Mouse (Mus musculus) kidney, postnatal 4 days (tissue): ENCODE data around the gene Cflar.
"Not testable (repeated sequence)": the region's sequence is repeated elsewhere in the genome, so short reads cannot be mapped to it uniquely, and the experiment has no call there.

ENCODE experiments used
- DNase-seq, 2 experiments: peaks; one replicate each; pipeline ENCODE4 v3.0.0; 2021; ENCODE audit warnings: mixed read lengths in 2 of 2

Gene Cflar

DNA sequence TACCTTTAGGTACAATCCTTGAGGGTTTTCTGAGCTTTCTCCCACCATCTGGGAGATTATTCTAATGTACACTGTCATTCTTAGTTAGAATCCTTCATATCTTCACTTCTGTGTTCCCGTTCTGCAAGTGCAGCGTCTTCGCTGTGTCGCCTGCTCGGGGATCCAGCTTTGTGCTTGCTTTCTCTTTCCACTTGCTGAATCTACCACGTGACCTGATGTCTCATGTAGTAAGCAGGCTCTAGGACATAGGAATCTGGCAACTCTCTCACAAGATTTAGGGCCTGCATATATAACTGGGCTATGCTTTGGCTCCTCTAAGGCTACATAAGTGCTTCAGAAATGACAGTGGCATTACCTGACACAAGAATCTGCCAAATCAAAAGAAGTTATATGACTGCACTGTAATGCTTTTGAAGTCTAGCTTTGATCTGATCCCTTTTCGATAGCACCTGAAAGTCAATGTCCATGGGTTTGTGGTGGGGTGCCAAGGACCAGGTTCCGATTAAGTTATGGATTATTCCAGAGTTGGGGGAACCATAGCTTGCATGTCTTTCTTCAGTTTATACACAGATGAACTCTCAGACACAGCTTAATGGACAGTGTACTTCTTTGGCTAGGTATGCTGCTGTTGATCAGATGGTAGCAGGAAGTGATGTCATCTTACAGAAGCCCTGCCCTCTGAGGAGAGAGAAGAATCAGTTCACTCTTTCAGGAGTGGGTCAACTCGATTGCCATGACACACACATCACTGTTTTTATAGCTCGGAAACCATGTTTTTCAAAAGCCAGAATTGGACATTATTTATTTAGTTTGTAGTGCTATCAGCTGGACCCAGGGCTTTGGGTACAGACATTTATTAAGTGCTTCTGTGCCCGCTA lies 23.0 kb downstream of the Cflar start:
- DNase-seq: no peak

DNA sequence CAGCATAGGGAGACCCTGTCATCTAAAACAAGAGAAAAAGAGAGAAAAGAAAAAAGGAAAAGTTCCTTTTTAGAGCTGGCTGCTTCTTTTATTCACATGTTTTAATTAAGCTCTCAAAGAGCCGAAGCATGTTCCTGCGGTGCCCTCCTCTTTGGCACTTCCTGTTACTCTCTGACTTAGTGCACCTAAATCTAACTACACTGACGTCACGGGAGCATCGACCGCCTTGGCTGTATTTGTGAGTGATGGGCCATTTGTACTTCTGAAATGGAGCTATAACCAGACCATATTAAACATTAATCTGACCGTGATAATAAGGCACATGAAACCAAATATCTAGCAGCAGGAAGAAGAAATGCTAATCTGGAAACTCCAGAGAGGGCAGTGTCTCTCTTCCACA lies 24.7 kb downstream of the Cflar start:
- no peak for DNase-seq

DNA sequence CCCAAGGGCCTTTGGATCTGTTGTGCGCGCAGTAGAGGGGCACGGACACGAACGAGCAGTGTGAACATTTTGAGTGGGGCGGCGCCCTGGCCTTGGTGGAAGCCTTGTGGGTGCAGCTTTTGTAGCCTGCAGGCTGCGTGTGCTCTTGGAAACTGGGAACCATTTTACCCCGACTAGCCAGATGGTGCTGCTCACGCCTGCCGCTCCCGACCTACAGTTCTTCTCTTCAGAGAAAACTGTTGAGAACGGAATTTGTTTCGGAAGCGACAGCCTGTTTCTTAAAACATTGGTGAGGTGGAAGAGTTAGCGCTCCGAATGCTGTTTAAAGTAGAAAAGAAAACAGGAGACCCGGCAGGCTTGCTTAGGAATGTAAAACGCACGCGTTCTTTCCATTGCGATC lies 25.7 kb downstream of the Cflar start:
- no peak for DNase-seq

DNA sequence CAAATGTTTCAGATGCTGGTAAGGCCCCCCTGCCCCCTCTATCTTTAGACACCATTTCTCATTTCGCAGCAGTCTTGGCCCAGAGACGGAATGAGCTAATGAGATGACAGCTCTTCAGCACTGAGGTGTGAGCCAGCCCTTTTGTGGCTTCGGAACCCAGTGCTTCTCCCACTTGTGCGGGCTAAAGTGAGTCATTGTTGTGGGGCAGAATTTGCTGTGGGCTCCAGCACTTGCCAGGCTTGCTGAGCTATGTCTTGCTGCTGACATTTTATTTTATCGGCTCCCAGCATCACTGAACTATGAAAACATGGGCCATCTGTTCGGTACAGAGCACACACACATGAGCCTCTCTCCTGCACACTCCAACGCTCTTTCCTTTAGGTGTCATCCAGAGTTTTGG lies 28.2 kb downstream of the Cflar start:
- no peak for DNase-seq

DNA sequence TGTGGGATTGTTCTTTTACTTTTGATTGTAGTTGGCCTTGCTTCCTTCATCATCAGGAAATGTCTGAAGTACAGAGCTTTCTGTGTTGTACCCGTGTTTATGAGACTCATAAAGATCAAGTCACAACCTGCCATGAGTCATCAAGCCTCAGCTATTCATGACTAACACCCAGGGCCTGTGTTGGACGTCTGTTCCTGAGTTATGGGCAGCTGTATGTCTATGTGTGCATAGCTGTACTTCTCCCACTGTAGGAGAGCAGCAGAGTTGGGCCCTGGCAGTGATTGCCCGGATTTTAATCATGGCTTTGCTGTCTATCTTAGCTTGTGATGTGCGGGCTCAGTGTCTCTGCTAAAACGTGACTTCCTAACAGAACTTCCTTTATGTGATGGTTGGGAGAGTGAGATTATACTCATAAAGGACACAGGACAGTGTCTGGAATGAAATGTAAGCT lies 31.3 kb downstream of the Cflar start:
- DNase-seq: no peak

DNA sequence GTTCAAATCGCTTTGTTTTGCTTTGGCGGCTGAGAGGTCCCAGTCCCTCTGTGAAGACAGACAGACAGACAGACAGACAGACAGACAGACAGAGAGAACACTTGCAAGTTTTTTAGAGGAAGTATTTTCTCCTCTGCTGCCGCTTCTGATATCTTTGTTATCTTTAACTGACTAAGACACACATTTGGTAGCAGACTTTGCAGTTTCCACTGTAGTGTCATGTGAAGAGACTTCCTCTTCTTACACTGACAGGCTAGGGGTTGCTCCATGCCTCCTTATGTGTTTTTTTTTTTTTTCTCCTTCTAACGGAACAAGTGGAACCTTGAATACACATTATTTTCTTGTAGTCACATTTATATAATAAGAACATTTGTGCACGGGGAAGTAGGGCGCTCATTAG lies 31.9 kb downstream of the Cflar start:
- DNase-seq: no peak

DNA sequence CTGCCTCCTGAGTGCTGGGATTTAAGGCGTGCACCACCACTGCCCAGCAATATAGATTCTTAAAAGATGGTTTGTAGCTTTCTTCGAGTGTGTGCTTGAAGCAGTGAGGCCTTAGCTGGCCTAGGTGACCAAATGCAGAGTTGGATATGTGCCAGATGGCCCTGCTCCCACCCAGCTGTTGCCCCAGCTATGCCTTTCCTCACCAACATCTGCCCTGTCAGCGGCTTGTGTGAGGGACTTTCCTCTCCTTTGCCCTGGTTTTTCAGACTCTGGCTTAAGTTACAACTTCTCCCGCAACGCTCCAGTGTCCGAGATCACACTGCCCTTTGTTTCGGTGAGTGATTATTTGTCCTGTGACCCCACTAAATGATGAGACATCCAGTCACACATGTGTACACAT lies 33.3 kb downstream of the Cflar start:
- DNase-seq: peak; percentile 56 to 73

DNA sequence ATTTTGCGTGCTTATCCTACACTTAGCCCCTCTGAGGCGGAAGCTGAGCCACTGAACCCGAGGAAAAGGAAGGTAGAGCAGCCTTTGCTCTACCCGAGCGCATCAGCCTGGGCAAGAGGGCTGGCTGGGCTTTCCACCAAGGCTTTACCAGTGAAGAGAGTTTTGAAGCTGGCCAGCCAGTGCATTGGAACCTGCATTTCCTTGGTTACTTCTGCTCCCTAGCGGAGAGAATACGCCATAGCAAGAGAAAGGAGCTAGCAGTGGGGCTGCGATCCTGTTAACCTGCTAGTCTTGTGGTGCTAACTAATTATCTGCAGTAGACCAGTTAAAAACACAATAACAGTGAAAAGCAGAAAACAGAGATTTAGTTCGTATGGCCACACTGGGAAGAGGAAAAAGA lies 35.6 kb downstream of the Cflar start:
- peak; percentile 31 to 56 for DNase-seq

DNA sequence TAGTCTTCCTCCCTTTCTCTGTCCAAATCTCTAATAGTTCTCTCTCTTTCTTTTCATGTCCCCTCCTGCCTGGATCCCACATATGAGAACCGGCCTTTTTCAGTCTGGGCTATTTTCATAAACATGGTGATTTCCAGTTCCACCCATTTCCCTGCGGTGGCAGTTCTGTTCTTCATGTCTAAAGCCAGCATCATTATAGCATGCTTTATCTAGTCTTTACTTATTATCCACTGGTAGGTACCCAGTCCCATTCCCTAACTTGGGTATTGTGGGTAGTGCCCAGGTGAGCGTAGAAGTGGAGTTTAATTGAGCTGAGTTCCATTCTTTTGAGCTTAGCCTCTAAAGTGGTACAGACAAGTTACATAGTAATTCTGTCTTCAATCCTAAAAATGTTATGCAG lies 48.1 kb downstream of the Cflar start:
- no peak for DNase-seq

DNA sequence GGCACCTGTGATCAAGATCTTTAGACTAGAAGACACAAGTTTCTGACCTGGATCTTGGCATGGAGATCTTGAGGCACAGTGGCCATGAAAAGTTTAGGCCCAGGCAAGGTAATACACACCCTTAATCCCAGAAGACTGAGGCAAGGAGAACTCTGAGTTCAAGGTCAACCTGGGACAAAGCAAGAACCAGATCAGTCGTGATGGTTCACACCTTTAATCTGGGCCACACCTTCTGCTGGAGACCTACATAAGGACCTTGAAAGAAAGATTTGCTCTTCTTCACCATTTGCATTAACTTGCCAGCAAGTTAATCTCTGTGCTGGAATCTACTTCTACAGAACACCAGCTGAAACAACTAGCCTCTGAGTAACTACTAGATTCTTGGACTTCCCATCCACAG lies 49.3 kb downstream of the Cflar start:
- no peak for DNase-seq

DNA sequence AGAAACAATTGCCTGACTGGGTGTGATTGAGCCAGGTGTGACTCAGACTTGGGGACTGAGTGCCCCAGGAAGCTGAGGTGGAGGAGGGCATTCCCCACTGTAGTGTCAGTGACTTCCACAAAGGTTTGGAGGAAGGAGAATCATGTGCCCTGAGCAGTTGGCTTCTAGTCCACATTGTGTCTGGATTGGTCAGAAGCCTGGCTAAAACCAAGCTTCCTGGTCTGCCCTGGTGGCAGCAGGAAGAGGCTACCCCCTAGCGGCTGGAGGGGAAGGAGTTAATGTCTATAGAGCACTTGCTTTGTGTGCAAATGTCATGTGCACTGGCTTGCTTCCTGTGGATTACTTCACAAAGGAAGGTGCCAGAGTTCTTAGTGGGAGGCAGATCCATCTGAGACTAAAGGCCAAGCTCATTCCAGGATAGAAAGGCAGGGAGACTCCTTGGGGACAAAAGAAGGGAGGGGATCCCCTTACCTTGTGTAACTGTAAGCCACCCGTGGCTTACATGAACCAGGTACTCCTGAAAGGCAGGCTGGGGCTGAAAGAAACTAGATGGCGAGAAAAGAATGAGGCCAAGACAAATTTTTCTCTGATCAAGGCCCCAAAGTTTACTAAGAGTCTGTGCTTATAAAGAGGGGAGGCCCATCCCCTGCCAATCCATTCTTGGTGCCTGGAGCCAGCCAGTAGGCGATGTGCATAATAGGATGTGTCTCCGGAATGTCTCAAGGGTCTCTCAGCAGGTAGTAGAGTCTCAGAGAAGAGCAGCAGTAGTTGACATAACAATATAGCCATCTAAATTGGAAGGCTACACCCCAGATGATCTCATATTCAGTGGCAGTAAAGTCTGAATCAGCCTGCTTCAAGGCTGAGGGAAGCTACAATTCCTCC lies 50.3 kb downstream of the Cflar start:
- peak in 1 of 2 experiments; percentile 36 for DNase-seq

DNA sequence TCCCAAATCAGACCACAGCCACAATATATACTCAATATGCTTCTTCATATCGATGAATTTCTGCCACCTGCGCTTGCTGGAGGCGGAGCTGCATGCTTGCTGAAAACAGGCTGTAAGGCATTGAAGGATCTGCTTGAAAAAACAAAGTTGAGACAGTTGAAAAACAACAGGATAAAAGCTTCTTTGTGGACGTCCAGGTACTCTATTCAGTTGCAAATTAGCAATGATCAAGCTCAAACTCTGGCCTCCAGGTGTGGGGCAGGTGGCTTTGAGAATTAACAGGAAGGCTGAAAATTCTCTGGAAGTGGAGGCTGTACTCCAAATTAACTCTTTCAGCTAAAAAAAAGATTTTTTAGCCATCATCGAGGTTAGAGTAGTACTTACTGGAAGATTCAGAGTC lies 51.3 kb downstream of the Cflar start:
- DNase-seq: no peak

DNA sequence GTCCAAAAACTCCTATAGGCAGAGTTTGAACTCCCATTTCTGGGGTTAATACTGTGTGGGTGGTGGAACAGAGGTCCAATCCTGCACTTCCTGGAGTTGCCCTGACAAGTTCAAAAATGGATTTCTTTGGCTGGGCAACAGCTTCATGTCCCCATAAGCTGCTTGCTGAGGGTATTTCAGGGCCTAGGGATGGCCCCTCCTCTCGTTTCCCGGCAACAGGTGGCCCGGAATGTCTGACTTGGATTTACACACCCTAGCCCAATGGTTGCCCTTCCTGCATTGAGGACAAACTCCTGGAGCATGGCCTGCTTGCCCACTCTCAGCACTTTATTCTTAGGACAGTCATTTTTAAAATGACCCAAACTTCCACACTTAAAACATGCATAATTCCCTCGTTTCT lies 55.1 kb downstream of the Cflar start:
- not testable (repeated sequence) for DNase-seq

DNA sequence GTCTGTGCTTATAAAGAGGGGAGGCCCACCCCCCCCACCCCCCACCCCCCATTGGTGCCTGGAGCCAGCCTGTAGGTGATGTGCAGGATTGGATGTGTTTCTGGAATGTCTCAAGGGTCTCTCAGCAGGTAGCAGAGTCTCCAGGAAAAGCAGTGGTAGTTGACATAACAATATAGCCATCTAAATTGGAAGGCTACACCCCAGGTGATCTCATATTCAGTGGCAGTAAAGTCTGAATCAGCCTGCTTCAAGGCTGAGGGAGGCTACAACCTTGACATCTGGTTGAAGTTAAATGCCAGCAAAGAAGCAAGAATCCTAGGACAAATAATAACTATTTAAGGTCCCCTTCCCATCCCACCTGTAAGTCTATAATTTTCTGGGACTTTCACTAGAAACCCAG lies 57.8 kb downstream of the Cflar start:
- DNase-seq: no peak

DNA sequence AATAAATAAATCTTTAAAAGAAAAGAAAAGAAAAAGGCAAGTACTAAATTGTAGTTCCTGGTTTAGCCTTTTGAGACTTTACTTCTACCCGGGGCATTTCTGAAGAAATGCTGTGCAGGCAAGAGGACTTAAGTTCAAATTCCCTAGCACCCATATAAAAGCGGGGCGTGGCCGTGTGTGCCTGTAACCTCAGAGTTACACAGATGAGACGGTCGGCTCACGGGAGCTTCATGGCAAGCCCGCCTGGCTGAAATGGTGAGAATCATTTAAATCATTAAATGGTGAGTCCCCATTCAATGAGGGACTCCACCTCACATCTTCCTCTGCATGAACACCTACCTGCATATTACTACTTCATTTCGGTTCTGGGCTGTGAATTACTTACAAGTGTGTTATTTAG lies 58.4 kb downstream of the Cflar start:
- DNase-seq: no peak

DNA sequence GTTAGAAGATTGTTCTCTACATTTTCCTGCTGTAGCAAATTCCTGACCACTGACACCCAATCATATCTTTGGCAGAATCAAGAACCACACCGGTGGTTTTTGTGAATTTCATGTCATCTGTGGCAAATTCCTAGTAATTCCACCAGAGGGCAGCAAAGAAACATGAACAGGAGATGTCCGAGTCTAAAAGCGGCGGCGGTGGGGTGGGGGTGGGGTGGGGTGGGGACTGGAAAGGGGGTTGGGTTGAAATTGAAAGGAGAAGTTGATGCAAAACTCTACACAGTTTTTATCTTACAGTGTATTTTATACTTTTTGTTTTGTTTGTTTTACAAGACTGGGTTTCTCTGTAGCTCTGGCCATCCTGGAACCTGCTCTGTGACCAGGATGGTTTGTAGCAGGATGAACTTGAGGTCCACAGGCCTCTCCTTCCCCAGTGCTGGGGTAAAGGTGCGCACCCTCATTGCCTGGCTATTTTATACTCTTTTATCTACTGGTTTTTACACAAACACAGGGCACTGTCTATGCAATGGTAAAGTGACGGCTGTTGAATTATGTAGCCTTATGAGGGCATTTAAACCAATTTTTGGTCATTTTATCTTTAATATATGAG lies 58.9 kb downstream of the Cflar start:
- peak; percentile 20 to 50 for DNase-seq

DNA sequence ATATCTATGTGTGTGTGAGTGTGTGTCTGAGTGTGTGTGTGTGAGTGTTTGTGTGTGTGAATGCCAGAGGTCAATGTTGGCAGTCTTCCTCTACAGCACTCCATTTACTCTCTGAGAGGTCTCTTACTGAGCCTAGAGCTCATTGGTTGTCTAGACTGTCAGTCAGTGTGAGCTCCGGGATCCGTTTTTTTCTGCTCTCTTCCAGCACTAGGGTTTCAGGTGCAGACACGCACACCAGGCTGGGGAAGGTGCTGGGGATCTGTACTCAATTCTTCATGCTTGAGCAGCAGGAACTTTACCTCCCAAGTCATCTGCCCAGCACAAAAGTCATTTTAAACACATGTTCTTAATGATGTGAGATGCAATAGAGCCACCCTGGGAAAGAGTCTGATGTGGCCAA lies 60.8 kb downstream of the Cflar start:
- DNase-seq: no peak

DNA sequence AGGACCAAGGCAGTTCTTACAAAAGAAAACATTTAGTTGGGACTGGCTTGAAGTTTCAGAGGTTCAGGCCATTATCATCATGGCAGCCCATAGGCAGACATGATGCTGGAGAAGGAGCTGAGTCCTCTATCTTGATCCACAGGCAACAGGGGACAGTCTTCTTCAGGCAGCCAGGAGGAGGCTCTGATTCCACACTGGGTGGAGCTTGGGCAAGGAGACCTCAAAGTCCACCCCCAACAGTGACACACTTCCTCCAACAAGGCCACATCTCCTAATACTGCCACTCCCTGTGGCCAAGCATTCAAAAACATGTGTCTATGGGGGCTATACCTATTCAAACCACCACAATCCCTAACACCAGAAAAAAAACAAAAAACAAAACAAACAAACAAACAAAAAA lies 62.0 kb downstream of the Cflar start:
- no peak for DNase-seq

DNA sequence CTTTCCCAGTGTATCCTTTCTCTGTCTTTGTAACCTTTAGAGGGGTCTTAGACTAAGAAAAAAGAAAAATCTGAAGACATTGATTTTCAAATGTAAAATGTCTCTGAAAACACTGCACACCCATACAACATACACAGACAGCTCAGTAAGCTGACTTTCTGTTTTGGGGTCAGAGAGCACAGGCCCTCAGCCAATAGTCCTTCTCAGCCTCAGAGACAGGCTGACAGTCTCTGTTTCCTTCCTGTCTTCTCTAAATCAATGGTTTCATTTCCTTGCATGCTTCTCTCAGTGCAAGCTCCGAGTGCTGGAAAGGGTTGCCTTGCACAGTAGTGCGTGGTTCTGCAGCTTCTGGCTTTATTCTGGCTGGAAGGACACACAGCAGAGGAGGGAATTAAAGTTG lies 62.6 kb downstream of the Cflar start:
- DNase-seq: peak; percentile 30 to 31

DNA sequence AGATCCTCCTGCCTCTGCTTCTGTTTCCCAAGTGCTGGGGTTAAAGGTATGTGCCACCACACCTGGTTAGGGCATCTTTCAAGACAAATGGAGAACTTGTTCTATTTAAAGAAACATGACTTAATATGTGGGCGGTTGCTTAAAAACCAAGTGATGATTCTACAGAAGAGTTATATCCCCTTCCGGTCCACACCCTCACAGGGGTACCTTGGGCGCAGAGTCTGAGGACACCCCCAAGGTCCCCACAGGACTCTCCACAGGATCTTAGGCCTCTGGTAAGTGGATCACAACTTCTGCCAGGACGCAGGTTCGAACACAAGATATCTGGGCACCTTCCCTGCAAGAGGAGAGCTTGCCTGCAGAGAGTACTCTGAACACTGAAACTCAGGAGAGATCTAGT lies 64.1 kb downstream of the Cflar start:
- DNase-seq: no peak

DNA sequence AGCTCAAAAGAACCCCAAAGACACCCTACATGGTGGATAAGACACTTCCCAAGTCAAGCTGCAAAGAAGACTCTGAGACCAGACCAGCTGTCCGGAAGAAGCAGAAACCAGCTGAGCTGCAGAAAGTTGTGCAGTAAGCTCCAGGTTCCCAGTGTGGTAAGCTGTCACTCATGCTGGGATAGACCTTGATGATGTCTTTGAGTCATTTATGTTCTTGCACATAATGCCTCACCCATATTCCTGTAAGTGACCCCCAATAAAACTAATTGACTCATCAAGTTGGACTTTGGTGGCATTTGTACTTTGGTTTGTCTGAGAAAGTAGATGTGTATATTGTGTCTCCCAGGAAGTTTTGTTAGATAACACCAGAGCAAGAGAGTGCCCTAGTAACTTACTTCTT lies 66.3 kb downstream of the Cflar start:
- DNase-seq: no peak

DNA sequence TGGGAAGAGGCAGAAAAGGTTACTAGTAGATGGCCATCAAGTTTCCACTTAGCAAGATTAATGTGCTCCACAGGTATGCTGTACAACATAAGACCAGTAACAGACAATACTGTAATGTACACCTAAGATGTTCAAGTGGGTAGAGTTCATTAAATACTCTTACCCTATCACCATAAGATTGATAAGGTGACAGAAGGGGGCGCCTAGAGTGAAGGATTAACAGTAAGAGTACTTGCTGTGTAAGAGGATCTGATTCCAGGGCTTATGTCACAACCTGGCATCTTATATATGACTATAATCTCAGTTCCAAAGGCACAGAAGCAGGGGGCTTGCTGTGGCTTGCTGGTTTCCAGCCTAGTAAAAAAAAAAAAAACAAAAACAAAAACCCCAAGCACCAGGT lies 66.9 kb downstream of the Cflar start:
- DNase-seq: no peak

DNA sequence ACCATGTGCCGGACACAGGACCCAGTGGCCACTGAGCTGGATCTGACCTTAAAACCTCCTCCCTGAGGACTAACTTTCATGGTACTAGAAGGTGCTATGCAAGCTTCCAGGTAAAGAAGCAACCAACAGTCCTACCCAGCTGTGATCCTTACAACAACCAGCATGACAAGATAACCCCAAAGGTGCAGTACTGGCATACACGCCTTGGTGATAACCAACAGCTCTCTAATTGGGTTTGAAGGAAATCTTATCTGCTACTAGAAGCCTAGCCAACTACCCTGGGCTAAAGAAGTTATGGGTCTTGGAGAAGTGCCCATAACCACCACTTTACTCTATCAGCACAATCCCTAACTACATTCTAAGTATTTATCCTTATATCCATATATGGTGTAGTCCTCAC lies 75.0 kb downstream of the Cflar start:
- DNase-seq: no peak

DNA sequence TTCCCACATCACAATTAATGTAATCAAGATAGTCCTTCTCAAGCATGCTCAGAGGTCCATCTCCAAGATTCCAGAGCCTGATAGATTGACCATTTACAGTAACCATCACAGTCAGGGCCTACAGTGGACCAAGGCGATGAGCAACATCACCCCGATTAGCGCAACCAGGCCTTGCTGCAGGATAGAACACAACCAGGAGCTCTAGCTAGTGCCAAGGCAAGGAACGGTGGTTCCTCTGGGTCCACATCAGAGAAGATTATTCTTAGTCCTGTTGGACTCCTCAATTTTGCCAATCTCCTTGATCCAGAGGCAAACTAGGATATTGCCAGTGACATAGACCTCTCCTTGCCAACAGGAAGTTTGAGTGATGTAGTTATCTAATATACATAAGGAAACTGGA lies 77.1 kb downstream of the Cflar start:
- no peak for DNase-seq
